Mouse (Mus musculus): ENCODE measurements around the gene Ndrg2. TPM values are rescaled to one million over a fixed set of nuclear protein-coding genes. Genes with fewer than 3 reads are reported as not detected.

Gene Ndrg2
- polyA plus RNA-seq, 1 experiment from 2014 or later: 66.4 TPM

DNA sequence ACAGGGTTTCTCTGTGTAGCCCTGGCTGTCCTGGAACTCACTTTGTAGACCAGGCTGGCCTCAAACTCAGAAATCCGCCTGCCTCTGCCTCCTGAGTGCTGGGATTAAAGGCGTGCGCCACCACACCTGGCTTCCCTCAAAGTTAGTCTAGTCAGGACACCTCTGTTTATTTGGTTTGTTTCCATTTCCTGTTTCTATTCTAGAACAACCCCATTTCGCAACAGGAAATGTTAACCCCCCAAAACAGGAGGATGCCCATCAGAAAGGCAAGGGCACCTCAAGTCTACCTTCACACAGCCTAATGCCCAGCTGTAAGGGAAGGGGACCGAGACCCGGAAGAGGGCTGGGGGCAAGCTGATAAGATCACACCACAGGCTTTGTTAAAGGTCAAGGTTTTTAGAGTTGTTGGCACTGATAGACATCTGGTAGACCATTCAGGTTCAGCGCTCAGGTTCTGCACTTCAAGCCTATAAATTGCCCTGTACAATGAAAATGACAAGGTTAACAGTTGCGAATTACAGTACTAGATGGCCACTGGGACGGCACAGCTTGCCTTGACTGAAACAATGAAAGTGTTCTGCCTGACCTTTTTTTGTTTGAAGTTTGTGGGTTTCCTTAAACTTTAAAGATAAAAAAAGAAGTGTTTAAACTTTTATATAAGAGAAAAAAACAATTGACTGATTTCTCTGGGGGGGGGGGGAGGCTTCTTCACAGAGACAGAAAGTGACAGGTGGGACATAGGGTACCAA is 21.6 kb downstream of the Ndrg2 start, which contains the start of gene Slc39a2:
Gene Slc39a2 (plus strand): TSS at position 699 of the 749 bp plus-strand sequence.
- no peaks in the 10 kb centered on the region for H3K9me3 ChIP-seq (replicated peaks; ENCODE audit: control insufficient read depth, low read length)
- H3K27ac ChIP-seq (ENCODE audit: low read length): no peak within 1 kb of the TSS
- peaks cover 25% of the 10 kb centered on the region for H3K36me3 ChIP-seq (ENCODE audit: control insufficient read depth, insufficient read depth)
- no peak within 1 kb of the TSS for H3K4me3 ChIP-seq (ENCODE audit: low read depth, low read length)
- peaks cover 9% of the 10 kb centered on the region for H3K4me1 ChIP-seq (ENCODE audit: control insufficient read depth, low read depth, low read length)
- H3K27me3 ChIP-seq (ENCODE audit: control insufficient read depth, insufficient read depth, low read depth, low read length): no peaks in the 10 kb centered on the region
- no peak within 1 kb of the TSS for H3K4me2 ChIP-seq (ENCODE audit: low read depth, low read length)
- no peak for ATAC-seq (ENCODE audit: low read depth)
- H3K9ac ChIP-seq (ENCODE audit: low read depth, low read length): no peak within 1 kb of the TSS
- WGBS (ENCODE audit: insufficient replicate concordance): 75% methylated on average over 9 of the region's 9 CpGs

GRCm38 (mm10) chr14:51889833-51890232 is 24.1 kb downstream of the Ndrg2 start:
- no peak overlapping the region for H3K4me3 ChIP-seq (ENCODE audit: low read depth, low read length)
- peaks cover 16% of the 10 kb centered on the region for H3K4me1 ChIP-seq (ENCODE audit: control insufficient read depth, low read depth, low read length)
- H3K36me3 ChIP-seq (ENCODE audit: control insufficient read depth, insufficient read depth): peaks cover 25% of the 10 kb centered on the region
- WGBS (ENCODE audit: insufficient replicate concordance): 77% methylated on average over 6 of the region's 6 CpGs
- no peak overlapping the region for H3K9ac ChIP-seq (ENCODE audit: low read depth, low read length)
- no peak for ATAC-seq (ENCODE audit: low read depth)
- no peak overlapping the region for H3K4me2 ChIP-seq (ENCODE audit: low read depth, low read length)
- H3K9me3 ChIP-seq (replicated peaks; ENCODE audit: control insufficient read depth, low read length): no peaks in the 10 kb centered on the region
- H3K27ac ChIP-seq (ENCODE audit: low read length): no peak overlapping the region
- no peaks in the 10 kb centered on the region for H3K27me3 ChIP-seq (ENCODE audit: control insufficient read depth, insufficient read depth, low read depth, low read length)

GRCm38 (mm10) chr14:51886051-51886450 is 27.9 kb downstream of the Ndrg2 start:
- Histone ChIP-seq H3K36me3 (ENCODE audit: control insufficient read depth, insufficient read depth) (peaks cover 17% of the 10 kb centered on the region), H3K4me2 (ENCODE audit: low read depth, low read length) (no peak overlapping the region), H3K4me3 (ENCODE audit: low read depth, low read length) (no peak overlapping the region), H3K9me3 (replicated peaks; ENCODE audit: control insufficient read depth, low read length) (no peaks in the 10 kb centered on the region), H3K9ac (ENCODE audit: low read depth, low read length) (no peak overlapping the region), H3K4me1 (ENCODE audit: control insufficient read depth, low read depth, low read length) (peaks cover 7% of the 10 kb centered on the region), H3K27ac (ENCODE audit: low read length) (no peak overlapping the region), H3K27me3 (ENCODE audit: control insufficient read depth, insufficient read depth, low read depth, low read length) (no peaks in the 10 kb centered on the region)
- 67% methylated on average over 6 of the region's 6 CpGs for WGBS (ENCODE audit: insufficient replicate concordance)
- ATAC-seq (ENCODE audit: low read depth): no peak

DNA sequence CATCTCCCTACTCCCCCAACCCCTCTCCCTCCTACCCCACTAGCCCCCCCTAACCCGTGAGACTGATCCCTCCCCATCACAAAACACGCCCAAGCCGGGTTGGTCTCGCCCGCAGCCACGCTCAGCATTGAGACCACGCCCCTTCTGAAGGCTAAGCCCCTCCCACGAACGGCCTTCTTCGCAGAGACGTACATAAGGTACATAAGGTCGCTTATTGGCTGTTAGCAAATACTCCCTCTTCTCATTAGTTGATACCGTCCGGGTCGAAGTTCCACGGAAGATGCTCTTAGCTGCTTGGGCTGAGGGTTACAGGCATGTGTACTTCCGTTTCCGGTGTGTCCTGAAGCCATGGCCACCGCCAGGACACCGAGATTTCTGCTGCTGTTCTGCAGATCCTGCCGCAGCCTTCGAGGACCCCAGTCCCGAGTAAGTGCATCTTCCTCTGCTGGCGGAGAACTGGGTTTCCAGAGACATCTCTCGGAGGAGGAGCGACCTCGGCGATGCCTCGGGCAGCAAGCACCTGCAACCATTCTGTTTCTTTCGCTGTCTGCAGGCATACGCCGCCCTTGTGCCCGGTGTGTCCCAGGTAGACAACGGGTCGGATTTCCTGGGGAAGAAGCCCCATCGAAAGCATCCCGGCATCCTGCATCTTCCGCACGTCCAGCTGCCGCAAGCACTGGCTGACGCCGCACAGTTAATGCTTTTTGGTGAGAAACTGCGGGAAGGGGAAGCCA is 29.2 kb downstream of the Ndrg2 start, which contains the start of gene Mettl17:
Gene Mettl17 (plus strand): TSS at position 245 of the 734 bp plus-strand sequence.
- peak within 1 kb of the TSS; percentile 73 for H3K4me2 ChIP-seq (ENCODE audit: low read depth, low read length)
- peaks cover 7% of the 10 kb centered on the region for H3K4me1 ChIP-seq (ENCODE audit: control insufficient read depth, low read depth, low read length)
- peak within 1 kb of the TSS; percentile 48; the same call in 1 of the 2 replicates for H3K27ac ChIP-seq (ENCODE audit: low read length)
- H3K36me3 ChIP-seq (ENCODE audit: control insufficient read depth, insufficient read depth): peaks cover 8% of the 10 kb centered on the region
- peak within 1 kb of the TSS; percentile 64 for H3K9ac ChIP-seq (ENCODE audit: low read depth, low read length)
- no peaks in the 10 kb centered on the region for H3K27me3 ChIP-seq (ENCODE audit: control insufficient read depth, insufficient read depth, low read depth, low read length)
- no peaks in the 10 kb centered on the region for H3K9me3 ChIP-seq (replicated peaks; ENCODE audit: control insufficient read depth, low read length)
- ATAC-seq (ENCODE audit: low read depth): peak; percentile 97
- H3K4me3 ChIP-seq (ENCODE audit: low read depth, low read length): peak within 1 kb of the TSS; percentile 72
- under 1% methylated on average over 43 of the region's 43 CpGs for WGBS (ENCODE audit: insufficient replicate concordance)

DNA sequence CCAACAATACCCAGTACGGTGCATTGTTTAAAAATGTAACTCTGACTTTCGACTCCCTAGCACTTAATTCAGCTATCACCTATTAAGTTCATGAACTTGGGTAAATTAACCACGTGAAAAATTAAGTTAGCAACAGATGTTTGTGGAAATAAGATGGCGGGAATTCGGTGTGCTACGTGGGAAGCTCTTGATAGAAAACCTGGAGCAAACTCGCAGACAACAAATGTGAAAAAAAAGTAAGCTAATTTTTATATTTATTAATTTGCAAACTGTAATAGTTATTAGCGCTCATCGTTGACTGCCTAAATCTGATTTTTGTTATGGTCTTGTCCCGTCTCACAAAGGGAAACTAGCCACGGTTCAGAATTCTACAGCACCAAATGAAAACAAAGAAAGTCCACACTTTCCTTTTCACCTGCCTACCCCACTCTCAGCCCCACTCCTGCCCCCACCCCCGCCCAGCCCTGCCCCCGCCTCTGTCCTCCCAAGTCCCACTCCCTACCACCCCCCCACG is 29.9 kb downstream of the Ndrg2 start:
- 0 out of 2 replicates have a peak overlapping the region, but pooled peaks have one; percentile 23 for H3K9ac ChIP-seq (ENCODE audit: low read depth, low read length)
- peak overlapping the region; percentile 73 for H3K4me2 ChIP-seq (ENCODE audit: low read depth, low read length)
- peak overlapping the region; percentile 33; the same call in 1 of the 2 replicates for H3K27ac ChIP-seq (ENCODE audit: low read length)

GRCm38 (mm10) chr14:51883527-51884030 is 30.4 kb downstream of the Ndrg2 start:
- Histone ChIP-seq H3K36me3 (ENCODE audit: control insufficient read depth, insufficient read depth) (peaks cover under 1% of the 10 kb centered on the region; the same call in 1 of the 2 replicates), H3K27me3 (ENCODE audit: control insufficient read depth, insufficient read depth, low read depth, low read length) (no peaks in the 10 kb centered on the region), H3K4me3 (ENCODE audit: low read depth, low read length) (peak overlapping the region; percentile 72), H3K27ac (ENCODE audit: low read length) (no peak overlapping the region), H3K4me2 (ENCODE audit: low read depth, low read length) (peak overlapping the region; percentile 73), H3K9me3 (replicated peaks; ENCODE audit: control insufficient read depth, low read length) (no peaks in the 10 kb centered on the region), H3K9ac (ENCODE audit: low read depth, low read length) (no peak overlapping the region), H3K4me1 (ENCODE audit: control insufficient read depth, low read depth, low read length) (peaks cover 7% of the 10 kb centered on the region)
- no peak for ATAC-seq (ENCODE audit: low read depth)
- 1% methylated on average over 4 of the region's 4 CpGs for WGBS (ENCODE audit: insufficient replicate concordance)

More for the DNA sequence above, 29.9 kb downstream of the Ndrg2 start:
- H3K36me3 ChIP-seq (ENCODE audit: control insufficient read depth, insufficient read depth): peaks cover 4% of the 10 kb centered on the region
- peaks cover 7% of the 10 kb centered on the region for H3K4me1 ChIP-seq (ENCODE audit: control insufficient read depth, low read depth, low read length)
- WGBS (ENCODE audit: insufficient replicate concordance): 2% methylated on average over 14 of the region's 14 CpGs
- H3K27me3 ChIP-seq (ENCODE audit: control insufficient read depth, insufficient read depth, low read depth, low read length): no peaks in the 10 kb centered on the region
- H3K4me3 ChIP-seq (ENCODE audit: low read depth, low read length): peak overlapping the region; percentile 72
- peak; percentile 2 for ATAC-seq (ENCODE audit: low read depth)
- no peaks in the 10 kb centered on the region for H3K9me3 ChIP-seq (replicated peaks; ENCODE audit: control insufficient read depth, low read length)

GRCm38 (mm10) chr14:51877517-51877916 is 36.4 kb downstream of the Ndrg2 start:
- WGBS (ENCODE audit: insufficient replicate concordance): 51% methylated on average over 3 of the region's 3 CpGs
- no peaks in the 10 kb centered on the region for H3K4me1 ChIP-seq (ENCODE audit: control insufficient read depth, low read depth, low read length)
- no peak overlapping the region for H3K9ac ChIP-seq (ENCODE audit: low read depth, low read length)
- no peaks in the 10 kb centered on the region for H3K9me3 ChIP-seq (replicated peaks; ENCODE audit: control insufficient read depth, low read length)
- H3K4me2 ChIP-seq (ENCODE audit: low read depth, low read length): no peak overlapping the region
- no peaks in the 10 kb centered on the region for H3K36me3 ChIP-seq (ENCODE audit: control insufficient read depth, insufficient read depth)
- H3K27me3 ChIP-seq (ENCODE audit: control insufficient read depth, insufficient read depth, low read depth, low read length): no peaks in the 10 kb centered on the region
- H3K4me3 ChIP-seq (ENCODE audit: low read depth, low read length): no peak overlapping the region
- ATAC-seq (ENCODE audit: low read depth): no peak
- no peak overlapping the region for H3K27ac ChIP-seq (ENCODE audit: low read length)

GRCm38 (mm10) chr14:51871741-51872140 is 42.2 kb downstream of the Ndrg2 start:
- 68% methylated on average over 9 of the region's 9 CpGs for WGBS (ENCODE audit: insufficient replicate concordance)
- no peak overlapping the region for H3K27ac ChIP-seq (ENCODE audit: low read length)
- H3K9me3 ChIP-seq (replicated peaks; ENCODE audit: control insufficient read depth, low read length): no peaks in the 10 kb centered on the region

More at GRCm38 (mm10) chr14:51871741-51872140, 42.2 kb downstream of the Ndrg2 start:
- Histone ChIP-seq H3K36me3 (ENCODE audit: control insufficient read depth, insufficient read depth) (no peaks in the 10 kb centered on the region), H3K4me1 (ENCODE audit: control insufficient read depth, low read depth, low read length) (no peaks in the 10 kb centered on the region), H3K4me3 (ENCODE audit: low read depth, low read length) (no peak overlapping the region), H3K27me3 (ENCODE audit: control insufficient read depth, insufficient read depth, low read depth, low read length) (no peaks in the 10 kb centered on the region), H3K4me2 (ENCODE audit: low read depth, low read length) (no peak overlapping the region), H3K9ac (ENCODE audit: low read depth, low read length) (no peak overlapping the region)
- no peak for ATAC-seq (ENCODE audit: low read depth)
